Mouse (Mus musculus): ENCODE results near the gene Fh1.

Fh1 gene

DNA sequence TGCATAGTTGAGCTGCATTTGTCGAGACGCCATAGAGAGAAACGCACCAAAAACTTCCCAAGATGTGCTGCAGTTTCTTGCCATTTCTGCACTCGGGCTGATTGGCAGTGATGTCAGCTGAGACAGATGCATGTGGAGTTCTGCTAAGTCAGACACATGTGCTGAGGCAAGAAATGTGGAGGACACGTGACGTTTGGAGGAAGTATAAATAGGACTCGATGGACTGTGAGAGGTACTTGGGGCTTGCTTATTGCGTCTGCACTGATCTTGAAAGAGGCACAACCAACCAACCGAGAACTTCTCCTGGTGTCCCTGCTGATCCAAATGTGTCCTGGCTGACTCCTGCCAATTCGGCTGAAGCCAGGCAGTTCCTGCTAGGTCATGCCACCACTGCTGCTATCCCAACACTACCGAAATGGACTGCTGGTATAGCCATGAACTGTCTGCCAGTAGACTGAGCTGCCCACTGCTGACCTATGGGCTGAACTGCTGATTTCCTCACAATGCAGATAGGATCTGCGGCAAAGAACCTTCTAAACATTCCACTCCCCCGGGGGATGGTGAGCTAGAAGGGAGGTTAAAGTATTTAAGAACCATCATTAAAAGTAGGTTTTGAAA lies 5.5 kb downstream of the Fh1 start, which contains the start of gene Kmo:
Gene Kmo, plus strand, starts transcription at position 568 of the 618 bp plus-strand sequence.
- DNase-seq: no peak

DNA sequence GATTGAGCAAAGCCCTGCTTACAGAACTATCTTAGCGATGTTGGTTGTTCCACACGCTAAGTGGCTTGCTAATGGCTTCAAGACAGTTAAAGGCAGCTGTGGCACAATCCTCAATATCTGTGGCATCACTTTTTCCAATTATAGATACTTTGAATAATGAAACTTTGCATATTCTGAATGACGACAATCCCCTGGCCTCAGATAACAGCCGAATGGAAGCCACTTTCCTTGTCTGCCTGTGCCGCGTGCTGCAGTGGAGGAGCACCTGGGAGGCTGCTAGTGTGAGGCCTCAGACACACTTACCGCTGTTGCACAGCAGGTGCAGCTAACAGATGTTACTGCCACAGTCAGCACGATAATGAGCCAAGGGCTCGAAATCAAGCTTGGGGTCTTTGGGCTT lies 10.4 kb downstream of the Fh1 start:
- no peak for DNase-seq

DNA sequence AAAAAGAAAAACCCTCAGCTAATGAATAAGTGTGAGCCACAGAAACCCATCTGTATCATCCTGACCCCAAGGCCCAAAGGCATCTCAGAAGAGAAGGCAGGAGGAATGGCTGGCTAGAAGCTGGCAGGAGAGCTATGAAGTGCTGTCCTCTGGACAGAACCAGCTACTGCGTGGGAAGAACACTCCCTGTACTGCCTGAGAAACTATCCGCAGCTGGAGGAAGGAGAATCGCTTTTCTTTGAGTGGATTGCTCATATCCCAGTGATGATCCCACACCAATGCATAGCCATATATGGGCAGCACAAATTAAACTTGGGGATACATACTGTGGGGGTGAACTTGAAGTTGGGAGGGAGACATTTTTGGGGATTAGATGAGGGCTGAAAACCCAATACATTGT lies 16.7 kb downstream of the Fh1 start:
- no peak for DNase-seq

DNA sequence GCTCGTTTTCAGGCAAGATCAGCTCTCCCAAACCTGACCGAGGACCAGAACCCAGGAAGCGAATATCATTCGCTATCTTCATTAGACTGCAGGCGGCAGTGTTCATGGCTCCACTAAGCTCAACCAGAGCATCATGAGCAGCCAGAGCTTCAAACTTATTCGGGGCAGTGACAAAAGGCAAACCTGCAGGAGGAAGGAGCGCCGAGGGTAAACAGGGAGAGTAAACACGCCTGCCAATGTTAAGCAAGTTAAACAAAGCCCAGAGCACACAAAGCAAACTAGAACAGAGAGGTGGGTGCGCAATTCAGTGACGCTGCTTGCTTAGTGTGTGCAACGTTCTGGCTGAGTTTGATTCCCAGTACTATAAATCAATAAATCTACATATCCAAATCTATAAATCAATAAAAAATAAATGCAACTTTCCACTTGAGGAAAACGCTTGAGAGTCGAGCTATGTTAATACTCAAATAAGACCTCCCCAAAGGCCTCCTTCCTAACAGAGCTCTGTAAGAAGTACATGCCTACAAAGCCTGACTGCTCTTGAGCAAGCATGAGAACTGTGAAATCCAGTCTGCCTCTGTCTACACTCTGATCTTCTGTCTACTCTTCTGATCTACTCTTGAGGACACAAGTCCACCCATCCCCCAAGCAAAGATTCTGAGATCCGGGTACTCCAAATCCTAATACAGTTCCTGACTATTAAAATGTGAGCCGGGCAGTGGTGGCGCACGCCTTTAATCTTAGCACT lies 17.4 kb downstream of the Fh1 start:
- DNase-seq: no peak

DNA sequence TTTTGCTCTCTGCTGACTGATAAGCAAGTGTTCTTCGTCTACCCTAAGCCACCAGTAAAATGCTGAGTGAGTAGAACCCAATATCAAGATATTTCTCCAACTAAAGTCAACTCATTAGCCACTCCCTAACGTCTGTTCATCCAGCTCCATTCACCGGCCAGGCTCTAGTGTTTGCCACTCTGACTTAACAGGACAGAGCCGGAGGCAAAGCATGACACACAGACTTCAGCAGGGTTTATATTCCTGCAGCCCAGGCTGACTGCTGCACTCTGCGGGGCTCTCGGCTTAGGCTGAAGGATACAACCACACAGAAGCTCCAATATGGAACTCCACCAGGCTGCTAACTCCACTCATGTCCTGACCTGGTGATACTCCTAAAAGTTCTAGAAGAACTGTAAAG lies 18.1 kb downstream of the Fh1 start:
- no peak for DNase-seq

DNA sequence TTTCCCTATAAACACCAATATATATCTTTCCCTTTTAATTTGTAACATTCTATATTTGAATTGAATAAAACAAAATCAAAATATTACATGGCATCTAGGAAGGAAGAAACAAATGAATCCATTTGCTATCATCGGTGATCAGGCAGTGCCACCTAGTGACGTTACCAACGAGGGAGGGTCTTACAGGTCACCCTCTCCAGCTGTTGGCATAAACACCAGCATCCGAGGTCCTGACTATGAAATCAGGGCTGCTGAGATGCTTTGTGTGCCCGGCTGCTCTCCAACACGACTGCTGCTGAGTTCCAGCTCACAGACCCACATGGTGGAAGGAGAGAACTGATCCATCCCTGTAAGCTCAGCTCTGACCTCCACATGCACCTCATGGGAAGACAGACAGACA lies 22.0 kb downstream of the Fh1 start:
- DNase-seq: peak; percentile 14

DNA sequence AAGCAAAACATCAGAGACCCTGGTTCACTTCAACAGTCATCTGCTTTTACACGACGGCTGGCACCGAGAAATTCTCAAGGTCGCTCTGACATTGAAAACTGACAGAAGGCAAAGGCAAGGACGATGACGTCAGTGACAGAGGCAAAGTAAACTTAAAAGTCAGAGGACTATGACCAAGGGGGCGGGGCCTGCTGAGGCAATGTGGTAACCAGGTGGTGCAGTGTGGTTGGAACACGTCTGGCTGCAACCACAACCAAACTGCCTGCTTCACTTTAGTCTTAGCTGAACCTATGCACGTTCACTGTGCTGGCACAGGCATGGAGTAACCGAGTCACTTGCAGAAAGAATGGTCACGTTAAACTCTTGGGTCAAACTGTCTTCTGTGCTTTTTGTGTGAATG lies 23.2 kb downstream of the Fh1 start:
- DNase-seq: no peak

DNA sequence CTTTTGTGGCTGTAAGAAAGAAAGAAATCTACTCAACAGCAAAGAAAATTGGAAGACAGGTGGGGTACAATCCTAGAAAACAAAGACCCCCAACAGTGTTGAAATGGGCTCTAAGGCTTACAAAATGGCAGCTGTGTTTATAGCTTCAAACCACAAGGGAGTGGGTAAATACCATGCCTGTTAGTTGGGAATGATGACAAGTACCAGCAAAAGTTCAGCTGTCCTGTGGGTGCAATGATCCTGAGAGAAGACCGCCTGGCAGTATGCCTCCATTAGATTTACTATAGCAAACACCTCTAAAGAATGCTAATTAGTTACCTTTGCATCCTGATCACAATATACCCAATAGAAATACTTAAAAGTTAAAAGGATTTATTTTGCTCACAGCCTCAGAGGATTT lies 32.6 kb downstream of the Fh1 start:
- no peak for DNase-seq

DNA sequence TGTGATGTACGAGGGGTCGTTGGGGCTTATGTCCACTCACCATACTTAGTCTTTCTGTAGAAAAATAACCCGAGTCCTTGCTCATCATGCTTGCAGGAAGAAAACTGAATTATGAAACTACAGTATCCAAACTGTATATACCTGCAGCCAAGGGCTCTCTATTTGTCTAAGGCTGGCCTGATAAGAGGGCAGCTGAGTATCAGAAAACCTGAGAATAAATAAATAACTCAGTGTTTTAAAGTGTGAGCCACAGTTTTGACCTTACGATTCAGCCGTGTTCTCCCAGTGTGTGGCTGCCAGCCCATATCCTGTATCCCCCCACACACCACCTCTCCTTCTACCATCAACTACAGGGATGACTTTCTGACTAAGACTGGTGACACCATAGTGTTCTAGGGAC lies 38.8 kb downstream of the Fh1 start:
- DNase-seq: no peak

DNA sequence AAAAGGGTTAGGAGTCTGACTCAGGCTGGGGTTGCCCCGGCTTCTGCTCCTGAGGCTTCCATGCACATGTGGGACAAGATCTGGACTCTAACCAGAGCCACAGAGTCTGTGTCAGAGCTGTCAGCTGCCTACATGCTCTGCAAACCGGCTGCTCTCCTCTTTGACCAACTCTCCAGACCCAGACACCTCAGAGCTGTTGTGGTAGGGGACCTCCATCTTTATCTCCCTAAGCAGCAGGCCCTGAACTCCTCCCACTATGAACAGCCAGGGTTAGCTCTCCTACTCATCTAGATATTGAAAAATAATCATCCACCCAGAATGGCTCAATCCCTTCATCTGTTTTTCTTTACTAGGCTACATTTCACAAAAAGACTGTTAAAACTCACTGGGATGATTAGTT lies 40.2 kb downstream of the Fh1 start:
- no peak for DNase-seq

DNA sequence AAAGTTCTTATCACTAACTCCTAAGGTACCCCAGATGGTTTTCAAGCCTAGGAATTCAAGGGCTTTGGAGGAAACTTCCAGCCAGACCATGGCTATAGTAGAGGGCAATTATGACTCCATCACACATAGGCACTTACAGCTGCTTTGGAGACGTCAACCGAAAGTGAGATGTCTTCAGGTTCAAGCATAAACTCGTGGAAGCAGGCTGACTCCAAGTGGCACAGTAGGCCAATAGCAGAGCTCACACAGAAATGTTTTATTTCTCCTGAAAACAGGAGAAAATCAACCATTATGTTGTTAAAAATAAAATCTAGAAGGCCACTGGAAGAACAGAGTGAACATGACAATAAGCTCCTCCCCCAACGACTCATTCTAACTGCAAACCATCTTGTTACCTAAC lies 42.6 kb downstream of the Fh1 start:
- no peak for DNase-seq

DNA sequence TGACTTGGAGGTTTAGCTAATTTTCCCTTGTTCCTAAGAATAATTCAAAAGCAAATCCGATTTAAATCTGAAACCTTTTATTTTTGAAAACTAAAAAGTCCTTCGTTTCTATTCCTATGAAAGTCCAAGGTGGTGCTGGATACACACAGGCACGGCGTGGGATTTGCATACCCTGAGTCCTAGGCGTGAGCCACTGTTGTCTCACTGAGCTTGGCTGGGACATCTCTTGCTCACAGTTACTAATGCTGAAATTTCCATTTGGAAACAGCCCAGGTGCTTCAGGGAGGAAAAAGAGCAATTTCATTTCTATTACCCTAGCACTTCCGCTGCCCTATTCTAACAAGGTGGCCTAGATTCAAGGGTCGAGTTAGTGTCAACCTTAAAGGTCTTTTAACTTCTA lies 45.1 kb downstream of the Fh1 start:
- DNase-seq: peak; percentile 16

DNA sequence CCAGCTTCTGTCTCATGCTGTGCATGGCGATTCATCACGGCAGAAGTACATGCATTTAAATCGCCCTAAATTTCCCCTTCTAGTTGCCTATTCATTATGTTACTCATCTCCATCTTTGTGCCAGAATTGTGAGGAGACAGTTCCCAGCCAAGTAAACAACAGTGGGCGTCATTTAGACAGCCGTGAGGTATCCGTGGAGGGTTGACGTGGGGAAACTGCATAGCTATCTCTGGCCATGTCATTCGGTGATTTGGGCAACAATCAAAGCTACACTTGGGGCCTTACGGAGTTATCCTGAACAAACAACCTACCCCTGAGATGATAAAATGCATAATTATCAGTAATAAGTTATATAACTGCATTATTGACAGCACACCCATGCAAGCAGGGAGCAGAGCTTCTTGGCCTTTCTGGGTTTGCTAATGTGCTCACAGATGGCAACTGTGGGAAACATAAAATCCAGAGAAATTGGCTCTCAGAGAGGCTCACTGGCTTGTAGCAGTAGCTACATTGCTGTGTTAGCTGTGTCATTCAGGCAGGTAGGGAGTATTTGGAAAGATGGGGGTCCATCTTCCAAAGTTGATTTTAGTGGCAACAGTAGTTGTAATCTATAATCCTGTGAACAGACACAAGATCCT lies 45.7 kb downstream of the Fh1 start:
- DNase-seq: peak; percentile 46

DNA sequence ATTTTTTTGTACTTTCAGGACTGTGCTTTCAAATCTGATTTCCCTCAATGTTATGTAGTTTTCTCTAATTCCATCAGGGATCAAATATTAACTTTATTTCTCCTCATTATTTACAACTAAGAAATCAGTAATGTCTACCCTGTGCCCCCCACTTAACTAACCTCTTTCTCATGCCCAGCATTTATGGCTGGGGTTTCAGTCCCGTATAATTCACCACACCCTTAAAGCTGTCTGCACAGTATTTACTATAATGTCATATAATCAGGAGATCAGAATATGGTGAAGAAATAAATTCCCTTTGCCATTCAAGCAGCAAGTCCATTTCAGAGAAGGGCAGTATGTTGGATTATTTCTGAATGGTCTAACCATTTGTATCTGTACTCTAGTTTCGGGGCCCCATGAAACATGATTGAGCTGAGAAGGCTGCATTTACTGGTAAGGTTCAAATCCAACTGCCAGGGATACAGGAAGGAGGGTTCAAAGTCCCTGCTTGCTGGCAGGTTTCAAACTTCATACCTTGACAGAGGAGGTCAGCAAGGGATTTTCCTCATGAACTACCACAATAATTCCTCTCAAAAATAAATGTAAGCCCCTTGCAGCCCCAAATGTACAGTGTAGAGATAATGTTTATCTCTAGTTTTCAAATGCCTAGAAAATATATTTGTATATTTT lies 46.9 kb downstream of the Fh1 start:
- DNase-seq: no peak

DNA sequence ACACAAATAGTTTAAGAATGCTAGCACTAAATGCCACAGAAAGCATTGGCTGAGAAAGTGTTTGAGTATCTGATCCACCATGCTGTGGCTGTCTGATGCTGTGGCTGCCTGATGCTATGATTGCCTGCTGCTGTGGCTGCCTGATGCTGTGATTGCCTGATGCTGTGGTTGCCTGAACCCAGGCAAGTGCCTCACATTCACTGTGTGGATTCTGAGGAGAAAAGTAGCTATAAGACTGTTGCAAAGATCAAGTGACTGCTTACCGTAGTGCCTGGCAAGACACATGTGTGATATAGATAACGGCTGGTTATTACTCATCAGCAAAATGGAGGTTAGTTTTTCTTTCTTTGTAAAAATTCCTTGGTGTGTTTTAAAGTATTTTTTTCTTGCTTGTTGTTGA lies 51.3 kb downstream of the Fh1 start:
- no peak for DNase-seq

DNA sequence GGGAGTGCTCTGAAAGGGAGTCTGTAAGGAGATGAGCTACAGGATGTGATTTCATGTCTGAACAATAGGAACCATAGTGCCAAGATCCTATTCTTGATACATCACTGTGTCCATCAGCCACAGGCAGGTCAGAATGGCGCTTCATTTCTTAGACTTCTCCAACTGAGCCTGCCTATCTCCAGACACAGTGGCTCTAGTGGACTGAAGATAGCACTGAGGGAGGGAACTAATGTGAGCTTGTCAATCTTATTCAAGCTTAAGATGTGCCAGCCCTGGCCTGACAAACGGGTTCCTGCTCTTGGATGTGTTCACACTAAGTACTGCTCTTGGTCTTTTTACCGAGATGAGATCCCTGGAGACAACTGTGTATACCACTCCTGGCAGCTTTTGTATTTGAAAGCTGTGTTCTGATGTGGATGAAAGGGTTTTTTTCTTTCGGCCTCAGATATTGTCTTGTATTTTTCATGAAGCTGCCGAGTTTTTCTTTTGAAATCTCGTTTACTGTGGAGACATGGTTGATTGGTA lies 59.8 kb downstream of the Fh1 start:
- no peak for DNase-seq

DNA sequence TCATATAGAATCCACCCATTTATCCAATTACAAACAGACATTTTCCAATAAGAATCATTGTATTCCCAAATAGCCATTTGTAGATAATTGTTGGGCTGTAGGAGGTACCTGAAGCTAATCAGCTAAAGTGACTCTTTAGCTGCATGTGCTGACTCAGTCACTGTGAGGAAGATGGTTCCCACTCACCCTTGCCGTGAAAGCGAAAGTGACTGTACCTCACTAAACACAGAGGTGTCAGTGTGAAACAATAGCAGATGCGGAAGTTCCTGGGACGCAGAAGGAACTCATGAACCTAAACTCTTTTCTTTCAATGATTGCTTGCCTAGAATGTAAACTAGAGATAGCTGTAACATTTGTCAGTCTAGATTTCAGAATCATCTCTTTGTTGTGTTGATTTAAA lies 61.1 kb downstream of the Fh1 start:
- no peak for DNase-seq

DNA sequence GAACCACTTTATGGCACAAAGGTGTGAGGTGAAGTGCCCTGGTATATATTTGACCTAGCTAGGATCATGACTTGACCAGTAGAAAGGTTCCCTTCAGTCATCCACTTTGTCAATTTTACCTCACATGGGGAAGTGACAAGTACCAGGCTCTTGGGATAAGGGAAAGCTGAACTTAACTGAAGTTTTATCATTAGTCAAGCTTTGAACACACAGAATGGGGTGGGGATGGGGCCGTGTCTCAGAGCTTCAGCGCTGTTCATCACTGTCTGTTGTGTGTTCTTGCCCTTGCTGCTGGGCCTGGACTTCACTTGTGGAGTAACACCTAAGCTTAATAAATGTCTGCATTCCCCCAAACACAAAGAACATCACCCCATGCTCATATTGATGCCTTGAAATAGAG lies 63.1 kb downstream of the Fh1 start:
- no peak for DNase-seq

DNA sequence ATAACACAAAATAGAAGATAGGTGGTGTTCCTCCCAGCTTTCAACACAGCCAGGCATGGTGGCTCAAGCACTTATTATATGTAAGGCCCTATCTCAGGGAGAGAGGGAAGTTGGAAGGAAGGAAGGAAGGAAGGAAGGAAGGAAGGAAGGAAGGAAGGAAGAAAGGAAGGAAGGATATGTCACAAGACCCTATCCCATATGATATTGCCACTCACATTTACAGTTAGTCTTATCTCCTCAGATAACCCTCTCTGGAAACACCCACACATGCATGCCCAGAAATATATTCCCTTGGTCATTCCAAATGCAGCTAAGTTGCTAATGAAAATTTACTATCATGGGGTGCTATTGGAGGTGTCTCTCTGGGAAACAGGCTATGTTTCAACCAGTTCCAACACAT lies 63.6 kb downstream of the Fh1 start:
- no peak for DNase-seq

DNA sequence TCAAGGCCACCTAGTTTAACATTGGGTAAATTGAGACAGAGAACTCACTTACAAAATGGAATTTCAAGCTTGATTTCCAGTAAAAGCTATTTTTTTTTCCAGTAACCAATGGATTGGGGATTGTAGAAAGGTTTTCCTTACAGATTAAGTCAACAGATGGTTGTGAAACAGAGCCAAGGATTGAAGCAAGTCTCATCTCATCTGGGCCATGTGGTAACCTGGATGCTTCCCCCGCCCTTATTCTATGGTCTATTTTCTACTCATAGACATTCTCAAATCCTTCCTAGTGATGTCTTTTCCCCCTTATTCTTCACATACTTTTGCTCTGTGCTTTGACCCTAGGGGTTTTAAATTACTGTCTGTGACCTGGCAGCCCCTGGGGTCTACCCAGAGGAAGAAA lies 70.8 kb downstream of the Fh1 start:
- peak; percentile 14 for DNase-seq

DNA sequence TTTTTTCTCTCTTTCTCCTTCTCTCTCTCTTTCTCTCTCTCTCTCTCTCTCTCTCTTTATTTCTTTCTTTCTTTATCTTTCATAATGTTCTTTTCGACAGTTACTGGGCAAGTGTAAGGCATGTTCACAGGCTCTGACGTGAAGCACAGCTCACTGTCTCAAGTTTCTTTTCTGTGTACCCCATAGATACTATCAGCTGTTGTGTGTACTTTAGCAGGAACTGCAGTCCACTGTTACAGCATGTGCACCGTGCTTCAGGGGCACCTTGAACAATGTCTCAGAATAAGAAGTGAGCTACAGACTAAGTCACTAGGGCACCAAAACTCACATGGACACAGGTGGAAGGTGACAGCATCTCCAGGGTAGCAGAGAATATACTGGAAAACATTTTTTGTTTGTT lies 73.0 kb downstream of the Fh1 start:
- DNase-seq: no peak

DNA sequence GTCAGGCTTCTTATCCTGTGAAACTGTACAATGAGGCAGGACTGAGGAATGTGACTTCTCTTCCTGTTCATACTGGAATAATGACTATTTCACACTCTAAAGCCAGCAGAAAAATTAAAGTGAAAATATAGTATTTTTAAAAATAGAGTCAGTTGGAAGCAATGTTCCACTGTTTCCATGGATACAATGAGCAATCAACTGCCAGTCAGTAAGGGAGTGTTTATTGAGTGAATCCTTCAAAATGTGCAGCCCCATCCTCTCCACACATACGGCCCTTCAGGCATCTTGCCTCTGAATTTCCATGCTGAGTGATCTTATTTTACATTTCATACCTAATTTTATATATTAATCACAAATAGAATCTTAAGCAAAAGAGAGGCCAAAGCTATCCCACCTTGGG lies 74.8 kb downstream of the Fh1 start:
- DNase-seq: no peak

Data from cerebellum, adult 11-12 months (tissue).